Mouse (Mus musculus): ENCODE measurements at regions not wholly inside any gene's neighbourhood (a gene's known extent, or its start where the extent isn't known, plus 50 kb on each side); places are given as distances from the start of the nearest gene placed in this dataset.

DNA sequence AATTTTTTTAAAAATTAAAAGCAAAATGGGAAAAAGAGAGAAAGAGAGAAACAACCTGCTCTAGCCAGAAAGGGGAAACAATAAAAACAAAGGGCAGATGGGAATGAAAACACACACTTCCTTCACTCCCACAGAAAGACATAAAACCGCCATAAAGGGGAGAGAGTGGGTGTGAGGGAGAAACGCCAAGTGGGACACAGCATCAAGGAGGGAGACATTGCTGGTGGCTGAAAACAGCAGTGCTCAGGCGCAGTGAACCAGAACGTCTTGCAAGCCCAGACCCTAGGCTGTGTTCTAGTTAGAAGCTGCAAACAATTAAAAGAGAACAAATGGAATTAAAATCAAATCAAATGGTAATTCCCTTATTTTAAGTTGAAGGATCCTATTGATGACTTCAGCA is 245.1 kb downstream of the Ube2cbp start:
- no peak for DNase-seq
- intact Hi-C loops (cut with DNase I): loop anchor here (10.0 kb wide), 1 partner anchor 225 kb away; no protein-coding TSS in a partner anchor

- DNase-seq: no peak
- intact Hi-C loops (cut with DNase I): loop anchor here (10.0 kb wide), 1 partner anchor 220 kb away; no protein-coding TSS in a partner anchor
These were observed 240.2 kb downstream of the Ube2cbp start for GRCm38 (mm10) chr9:86224530-86224929.

GRCm38 (mm10) chr9:86230673-86231350 is 233.9 kb downstream of the Ube2cbp start:
- no peak for DNase-seq
- intact Hi-C loops (cut with DNase I): no loop called here

DNA sequence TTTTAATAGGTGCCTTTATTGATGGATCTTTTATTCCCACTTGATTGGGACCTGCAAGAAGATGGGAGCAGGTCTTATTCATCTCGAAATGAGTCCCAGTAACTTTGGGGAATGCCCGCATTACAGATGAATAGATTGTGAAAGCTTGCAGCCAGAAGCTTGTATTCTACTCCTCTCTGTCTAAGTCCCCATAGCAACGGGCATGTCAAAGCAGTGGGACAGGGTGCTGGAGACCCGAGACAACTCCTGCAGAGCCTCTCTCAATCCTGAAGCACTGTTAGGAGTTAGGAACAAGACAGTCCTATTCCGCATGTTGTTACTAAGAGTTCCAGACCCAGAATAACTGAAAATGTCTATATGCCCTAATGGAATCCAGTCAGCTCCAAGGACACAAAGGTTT is 233.1 kb downstream of the Ube2cbp start:
- intact Hi-C loops (cut with DNase I): no loop called here
- DNase-seq: no peak

DNA sequence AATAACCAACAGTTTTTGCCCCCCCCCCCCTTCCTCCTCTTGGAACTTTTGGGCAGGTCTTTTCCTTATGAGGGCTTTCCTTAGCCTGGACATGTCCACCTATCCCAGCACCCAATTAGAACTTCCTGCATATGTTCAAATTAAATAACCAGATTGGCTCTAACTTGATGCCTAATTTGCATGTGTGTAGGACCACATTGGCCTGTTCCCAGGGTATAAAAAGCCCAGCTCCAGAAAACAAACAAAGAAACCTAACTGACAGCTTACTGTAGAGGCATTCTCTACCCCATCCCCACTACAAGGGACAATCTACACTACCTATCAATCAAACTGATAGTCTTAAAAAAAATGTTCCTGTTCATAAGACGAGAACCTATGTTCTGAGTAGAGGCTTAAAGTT is 232.6 kb downstream of the Ube2cbp start:
- DNase-seq: no peak
- intact Hi-C loops (cut with DNase I): no loop called here

DNA sequence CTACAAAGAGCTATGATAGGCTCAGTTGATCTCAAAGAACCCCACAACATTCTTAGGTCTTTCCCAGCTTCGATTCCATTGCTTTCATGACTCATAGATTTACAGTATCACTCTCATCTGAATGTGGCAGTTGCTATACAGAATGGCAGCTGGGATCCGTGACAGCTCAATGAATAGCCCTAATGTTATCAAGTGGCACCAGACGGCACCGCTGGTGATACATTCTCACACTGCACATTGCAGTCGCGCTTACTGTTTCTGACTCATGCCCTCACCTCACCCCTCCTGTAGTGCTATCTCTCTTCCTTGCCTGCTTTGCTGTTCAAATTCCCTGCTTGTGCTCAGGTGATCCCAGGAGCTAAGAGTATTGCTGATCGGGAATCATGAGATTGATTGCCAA is 231.0 kb downstream of the Ube2cbp start:
- intact Hi-C loops (cut with DNase I): no loop called here

GRCm38 (mm10) chr9:86238691-86239090 is 226.1 kb downstream of the Ube2cbp start:
- intact Hi-C loops (cut with DNase I): no loop called here
- no peak for DNase-seq

More for the DNA sequence above, 231.0 kb downstream of the Ube2cbp start:
- no peak for DNase-seq

GRCm38 (mm10) chr9:86240287-86240686 is 224.5 kb downstream of the Ube2cbp start:
- DNase-seq: no peak
- intact Hi-C loops (cut with DNase I): no loop called here

GRCm38 (mm10) chr9:86240896-86241295 is 223.9 kb downstream of the Ube2cbp start:
- intact Hi-C loops (cut with DNase I): no loop called here
- DNase-seq: no peak

GRCm38 (mm10) chr9:86250197-86250596 is 214.6 kb downstream of the Ube2cbp start:
- DNase-seq: no peak
- intact Hi-C loops (cut with DNase I): no loop called here

GRCm38 (mm10) chr9:86251331-86251730 is 213.4 kb downstream of the Ube2cbp start:
- intact Hi-C loops (cut with DNase I): no loop called here
- DNase-seq: no peak

Measured in gastrocnemius, postnatal 36 days (tissue).